Mouse (Mus musculus) bone marrow, adult 2 months (tissue): ENCODE measurements around the gene Cnst.

Source experiments
- CTCF ChIP-seq: fragments of 200-500 bp; IDR thresholded peaks from 2 replicates; pipeline ENCODE4 v1.5.1; 2011; ENCODE audit warnings: low read length, control low read depth; ENCODE audit not compliant: control insufficient read depth, insufficient read depth
- POLR2A ChIP-seq: fragments of 200-500 bp; IDR thresholded peaks from 2 replicates; pipeline ENCODE4 v1.6.1; 2011; ENCODE audit warnings: low read depth, mild to moderate bottlenecking, control low read depth, low read length, borderline replicate concordance; ENCODE audit not compliant: control insufficient read depth

- TF ChIP-seq CTCF: no peak
- TF ChIP-seq POLR2A: no peak
These were observed 118.2 kb downstream of the Cnst start for GRCm38 (mm10) chr1:179664309-179664930.
